Mouse (Mus musculus) neural tube, embryonic 12.5 days (tissue): ENCODE measurements around the gene Dapk1. TPM values are rescaled to one million over a fixed set of nuclear protein-coding genes. Genes with fewer than 3 reads are reported as not detected.

Source experiments
- ATAC-seq: fragments of 200-750 bp; cut with Nextera tagmentation; 2 replicates; pipeline ENCODE4 v1.8.0; 2017; ENCODE audit warnings: low read depth, mild to moderate bottlenecking, moderate TSS enrichment, moderate library complexity; ENCODE audit not compliant: low FRiP score
- H3K27ac ChIP-seq: fragments of 300-500 bp; sonication (generic); 2 replicates; pipeline ENCODE4 v1.5.1; 2016
- H3K27me3 ChIP-seq: fragments of 300-500 bp; sonication (generic); replicated peaks from 2 replicates; pipeline ENCODE4 v1.6.1; 2016; ENCODE audit warnings: mild to moderate bottlenecking
- H3K36me3 ChIP-seq: fragments of 300-500 bp; sonication (generic); 2 replicates; pipeline ENCODE4 v1.6.1; 2016; ENCODE audit warnings: mild to moderate bottlenecking
- H3K4me1 ChIP-seq: fragments of 300-500 bp; sonication (generic); 2 replicates; pipeline ENCODE4 v1.6.1; 2016
- H3K4me2 ChIP-seq: fragments of 300-500 bp; sonication (generic); replicated peaks from 2 replicates; pipeline ENCODE4 v1.6.1; 2016; ENCODE audit warnings: mild to moderate bottlenecking
- H3K4me3 ChIP-seq: fragments of 300-500 bp; sonication (generic); 2 replicates; pipeline ENCODE4 v1.5.1; 2016
- H3K9ac ChIP-seq: fragments of 300-500 bp; sonication (generic); 2 replicates; pipeline ENCODE4 v1.6.1; 2016; ENCODE audit warnings: mild to moderate bottlenecking
- H3K9me3 ChIP-seq: fragments of 300-500 bp; sonication (generic); 2 replicates; pipeline ENCODE4 v1.6.1; 2016; ENCODE audit warnings: mild to moderate bottlenecking
- WGBS: fragments of 180-500 bp; shearing (Covaris S2); methylation state at CpG from one replicate; pipeline ENCODE4 v1.1.7; 2016; 5-methylcytosine and 5-hydroxymethylcytosine counted together
- polyA plus RNA-seq: library from polyadenylated mRNA; unstranded; fragments of >200 nt; fragmentation: Nextera tagmentation; extraction: Ambion mirVana; gene quantifications from 2 replicates; pipeline ENCODE4 v1.2.1, GENCODE M21; 2016

Gene Dapk1
- polyA plus RNA-seq, 1 experiment from 2014 or later, result 37.3 TPM

GRCm38 (mm10) chr13:60707541-60708468, 106.1 kb downstream of the Dapk1 start:
- 0 out of 2 replicates have a peak, but pooled peaks cover 7% of the 10 kb centered on the region for H3K36me3 ChIP-seq
- H3K4me1 ChIP-seq, result no peaks in the 10 kb centered on the region; the same call in 1 of the 2 replicates
- no peak overlapping the region for H3K4me3 ChIP-seq
- H3K27me3 ChIP-seq, result no peaks in the 10 kb centered on the region
- H3K9ac ChIP-seq, result no peak overlapping the region
- H3K27ac ChIP-seq, result no peak overlapping the region
- WGBS, result 50% methylated on average over 16 of the region's 16 CpGs
- H3K9me3 ChIP-seq, result no peaks in the 10 kb centered on the region
- no peak overlapping the region; the same call in 1 of the 2 replicates for H3K4me2 ChIP-seq
- no peak for ATAC-seq

GRCm38 (mm10) chr13:60709136-60709535, 107.4 kb downstream of the Dapk1 start:
- no peak overlapping the region for H3K4me3 ChIP-seq
- ATAC-seq, result no peak
- no peak overlapping the region for H3K27ac ChIP-seq
- no peaks in the 10 kb centered on the region for H3K9me3 ChIP-seq
- H3K27me3 ChIP-seq, result no peaks in the 10 kb centered on the region
- no peaks in the 10 kb centered on the region; the same call in 1 of the 2 replicates for H3K4me1 ChIP-seq
- no peak overlapping the region for H3K9ac ChIP-seq
- H3K4me2 ChIP-seq, result no peak overlapping the region
- 0 out of 2 replicates have a peak, but pooled peaks cover 4% of the 10 kb centered on the region for H3K36me3 ChIP-seq
- WGBS, result 64% methylated on average over 6 of the region's 6 CpGs

- H3K4me3 ChIP-seq, result no peak overlapping the region
- H3K4me2 ChIP-seq, result no peak overlapping the region
- no peaks in the 10 kb centered on the region for H3K36me3 ChIP-seq
- no peaks in the 10 kb centered on the region; the same call in 1 of the 2 replicates for H3K4me1 ChIP-seq
- H3K27ac ChIP-seq, result no peak overlapping the region
- no peaks in the 10 kb centered on the region for H3K9me3 ChIP-seq
- WGBS, result 74% methylated on average over 3 of the region's 3 CpGs
- no peaks in the 10 kb centered on the region for H3K27me3 ChIP-seq
- ATAC-seq, result no peak
- H3K9ac ChIP-seq, result no peak overlapping the region
These were observed 109.2 kb downstream of the Dapk1 start for GRCm38 (mm10) chr13:60710963-60711362.

- H3K9me3 ChIP-seq, result no peaks in the 10 kb centered on the region
- H3K4me3 ChIP-seq, result no peak overlapping the region
- peaks cover 4% of the 10 kb centered on the region; the same call in 1 of the 2 replicates for H3K36me3 ChIP-seq
- no peak overlapping the region for H3K4me2 ChIP-seq
- H3K27me3 ChIP-seq, result no peaks in the 10 kb centered on the region
- 89% methylated on average over 4 of the region's 4 CpGs for WGBS
- H3K27ac ChIP-seq, result no peak overlapping the region
- H3K9ac ChIP-seq, result no peak overlapping the region
- H3K4me1 ChIP-seq, result no peaks in the 10 kb centered on the region; the same call in 1 of the 2 replicates
- no peak for ATAC-seq
These were observed 111.8 kb downstream of the Dapk1 start for GRCm38 (mm10) chr13:60713537-60713936.

- 88% methylated on average over 3 of the region's 3 CpGs for WGBS
- H3K27me3 ChIP-seq, result no peaks in the 10 kb centered on the region
- H3K36me3 ChIP-seq, result peaks cover 25% of the 10 kb centered on the region
- no peaks in the 10 kb centered on the region for H3K4me1 ChIP-seq
- no peaks in the 10 kb centered on the region for H3K9me3 ChIP-seq
- H3K4me2 ChIP-seq, result no peak overlapping the region
- H3K9ac ChIP-seq, result no peak overlapping the region
- no peak overlapping the region for H3K27ac ChIP-seq
- no peak overlapping the region for H3K4me3 ChIP-seq
- no peak for ATAC-seq
These were observed 114.4 kb downstream of the Dapk1 start for GRCm38 (mm10) chr13:60716107-60716506.

GRCm38 (mm10) chr13:60717421-60717820, 115.7 kb downstream of the Dapk1 start:
- Histone ChIP-seq H3K4me3 (no peak overlapping the region), H3K9me3 (no peaks in the 10 kb centered on the region), H3K4me2 (no peak overlapping the region), H3K27me3 (no peaks in the 10 kb centered on the region), H3K27ac (no peak overlapping the region), H3K36me3 (peaks cover 36% of the 10 kb centered on the region), H3K9ac (no peak overlapping the region), H3K4me1 (no peaks in the 10 kb centered on the region)
- 91% methylated on average over 10 of the region's 10 CpGs for WGBS
- ATAC-seq, result no peak

- H3K27ac ChIP-seq, result no peak overlapping the region
- H3K4me2 ChIP-seq, result no peak overlapping the region
- peaks cover 49% of the 10 kb centered on the region for H3K36me3 ChIP-seq
- no peak overlapping the region for H3K4me3 ChIP-seq
- no peak overlapping the region for H3K9ac ChIP-seq
- no peaks in the 10 kb centered on the region for H3K9me3 ChIP-seq
- WGBS, result 93% methylated on average over 10 of the region's 10 CpGs
- no peaks in the 10 kb centered on the region for H3K4me1 ChIP-seq
- no peaks in the 10 kb centered on the region for H3K27me3 ChIP-seq
- ATAC-seq, result no peak
These were observed 117.8 kb downstream of the Dapk1 start for GRCm38 (mm10) chr13:60719581-60719980.

- H3K9ac ChIP-seq, result no peak overlapping the region
- H3K9me3 ChIP-seq, result no peaks in the 10 kb centered on the region
- peaks cover 60% of the 10 kb centered on the region for H3K36me3 ChIP-seq
- H3K4me2 ChIP-seq, result no peak overlapping the region
- no peak overlapping the region for H3K27ac ChIP-seq
- WGBS, result 93% methylated on average over 8 of the region's 8 CpGs
- ATAC-seq, result no peak
- no peaks in the 10 kb centered on the region for H3K4me1 ChIP-seq
- no peak overlapping the region for H3K4me3 ChIP-seq
- H3K27me3 ChIP-seq, result no peaks in the 10 kb centered on the region
These were observed 121.0 kb downstream of the Dapk1 start for GRCm38 (mm10) chr13:60722763-60723162.

GRCm38 (mm10) chr13:60728276-60729054, 126.7 kb downstream of the Dapk1 start:
- WGBS, result 95% methylated on average over 9 of the region's 9 CpGs
- Histone ChIP-seq H3K4me3 (no peak overlapping the region), H3K36me3 (peaks cover 58% of the 10 kb centered on the region), H3K9me3 (no peaks in the 10 kb centered on the region), H3K27me3 (no peaks in the 10 kb centered on the region), H3K4me1 (no peaks in the 10 kb centered on the region), H3K9ac (no peak overlapping the region), H3K27ac (no peak overlapping the region), H3K4me2 (no peak overlapping the region)
- ATAC-seq, result no peak

GRCm38 (mm10) chr13:60729055-60729402, 127.3 kb downstream of the Dapk1 start:
- Histone ChIP-seq H3K9me3 (no peaks in the 10 kb centered on the region), H3K9ac (no peak overlapping the region), H3K4me2 (no peak overlapping the region), H3K27ac (no peak overlapping the region), H3K27me3 (no peaks in the 10 kb centered on the region), H3K36me3 (peaks cover 62% of the 10 kb centered on the region), H3K4me3 (no peak overlapping the region), H3K4me1 (no peaks in the 10 kb centered on the region)
- WGBS, result 85% methylated on average over 3 of the region's 3 CpGs
- ATAC-seq, result no peak

- no peak overlapping the region for H3K4me3 ChIP-seq
- peaks cover 63% of the 10 kb centered on the region for H3K36me3 ChIP-seq
- no peak overlapping the region for H3K4me2 ChIP-seq
- no peaks in the 10 kb centered on the region for H3K4me1 ChIP-seq
- no peaks in the 10 kb centered on the region for H3K27me3 ChIP-seq
- H3K9me3 ChIP-seq, result no peaks in the 10 kb centered on the region
- WGBS, result 95% methylated on average over 7 of the region's 7 CpGs
- H3K27ac ChIP-seq, result no peak overlapping the region
- no peak for ATAC-seq
- H3K9ac ChIP-seq, result no peak overlapping the region
These were observed 128.8 kb downstream of the Dapk1 start for GRCm38 (mm10) chr13:60730587-60730986.

GRCm38 (mm10) chr13:60731001-60731400, 129.3 kb downstream of the Dapk1 start:
- peaks cover 62% of the 10 kb centered on the region for H3K36me3 ChIP-seq
- H3K9me3 ChIP-seq, result no peaks in the 10 kb centered on the region
- WGBS, result 89% methylated on average over 3 of the region's 3 CpGs
- H3K27ac ChIP-seq, result no peak overlapping the region
- 0 out of 2 replicates have a peak, but pooled peaks cover under 1% of the 10 kb centered on the region for H3K4me1 ChIP-seq
- no peak overlapping the region for H3K9ac ChIP-seq
- ATAC-seq, result no peak
- H3K27me3 ChIP-seq, result no peaks in the 10 kb centered on the region
- no peak overlapping the region for H3K4me3 ChIP-seq
- no peak overlapping the region for H3K4me2 ChIP-seq
